Mouse (Mus musculus) erythroblast, embryonic 14.5 days (primary cell): ENCODE data around the gene Bmpr1b. TPM values are rescaled to one million over a fixed set of nuclear protein-coding genes. Genes with fewer than 3 reads are reported as not detected.

Source experiments
- H3K27me3 ChIP-seq: 2 replicates; pipeline ENCODE4 v1.6.1; 2012; ENCODE audit warnings: inconsistent platforms; ENCODE audit not compliant: control insufficient read depth
- H3K36me3 ChIP-seq: 2 replicates; pipeline ENCODE4 v1.6.1; 2012; ENCODE audit warnings: mild to moderate bottlenecking, inconsistent platforms; ENCODE audit not compliant: control insufficient read depth
- H3K4me1 ChIP-seq: 2 replicates; pipeline ENCODE4 v1.6.1; 2012; ENCODE audit warnings: inconsistent platforms; ENCODE audit not compliant: control insufficient read depth
- H3K4me3 ChIP-seq: replicated peaks from 2 replicates; pipeline ENCODE3; 2012; ENCODE audit warnings: moderate library complexity, mild to moderate bottlenecking, inconsistent platforms
- H3K9me3 ChIP-seq: 2 replicates; pipeline ENCODE4 v1.6.1; 2012; ENCODE audit warnings: low read length, inconsistent platforms, mixed read lengths; ENCODE audit not compliant: control insufficient read depth
- GATA1 ChIP-seq: IDR thresholded peaks from 2 replicates; pipeline ENCODE4 v1.6.1; 2012; ENCODE audit warnings: low read length, inconsistent platforms, mixed read lengths
- TAL1 ChIP-seq: IDR thresholded peaks from 3 replicates; pipeline ENCODE4 v1.6.1; 2012; ENCODE audit warnings: low read length, inconsistent platforms, mixed read lengths
- polyA plus RNA-seq: library from polyadenylated mRNA; stranded (reverse); fragments of >175 nt; gene quantifications from 2 replicates; pipeline ENCODE4 v1.2.3, GENCODE M21; 2012

Gene Bmpr1b
- polyA plus RNA-seq, 1 experiment: not detected

- H3K27me3 ChIP-seq: no peaks in the 10 kb centered on the region
- no peaks in the 10 kb centered on the region for H3K9me3 ChIP-seq
- no peaks in the 10 kb centered on the region for H3K36me3 ChIP-seq
- H3K4me3 ChIP-seq: no peak overlapping the region
- H3K4me1 ChIP-seq: no peaks in the 10 kb centered on the region
- TF ChIP-seq GATA1 (no peak), TAL1 (no peak)
Observed at GRCm38 (mm10) chr3:142019716-142020115, 149.5 kb downstream of the Bmpr1b start.

GRCm38 (mm10) chr3:141984548-141984947, 184.7 kb downstream of the Bmpr1b start:
- Histone ChIP-seq H3K9me3 (peaks cover 6% of the 10 kb centered on the region; the same call in 1 of the 2 replicates), H3K36me3 (no peaks in the 10 kb centered on the region), H3K4me3 (no peak overlapping the region), H3K4me1 (no peaks in the 10 kb centered on the region), H3K27me3 (no peaks in the 10 kb centered on the region)
- TF ChIP-seq GATA1: no peak
- no peak for TF ChIP-seq TAL1

GRCm38 (mm10) chr3:141981613-141982432, 187.4 kb downstream of the Bmpr1b start:
- Histone ChIP-seq H3K36me3 (no peaks in the 10 kb centered on the region), H3K4me1 (no peaks in the 10 kb centered on the region), H3K9me3 (peaks cover 6% of the 10 kb centered on the region; the same call in 1 of the 2 replicates), H3K27me3 (no peaks in the 10 kb centered on the region), H3K4me3 (no peak overlapping the region)
- TF ChIP-seq TAL1: no peak
- no peak for TF ChIP-seq GATA1

- no peaks in the 10 kb centered on the region for H3K36me3 ChIP-seq
- no peak overlapping the region for H3K4me3 ChIP-seq
- TF ChIP-seq GATA1: no peak
- no peaks in the 10 kb centered on the region for H3K9me3 ChIP-seq
- H3K27me3 ChIP-seq: no peaks in the 10 kb centered on the region
- no peaks in the 10 kb centered on the region for H3K4me1 ChIP-seq
Observed at GRCm38 (mm10) chr3:141966244-141966643, 203.0 kb downstream of the Bmpr1b start.

- Histone ChIP-seq H3K36me3 (no peaks in the 10 kb centered on the region), H3K9me3 (no peaks in the 10 kb centered on the region), H3K4me1 (no peaks in the 10 kb centered on the region), H3K4me3 (no peak overlapping the region), H3K27me3 (no peaks in the 10 kb centered on the region)
- TF ChIP-seq GATA1: no peak
- no peak for TF ChIP-seq TAL1
Observed at GRCm38 (mm10) chr3:141952931-141953330, 216.3 kb downstream of the Bmpr1b start.

GRCm38 (mm10) chr3:141950642-141951041, 218.6 kb downstream of the Bmpr1b start:
- no peak overlapping the region for H3K4me3 ChIP-seq
- no peaks in the 10 kb centered on the region for H3K4me1 ChIP-seq
- no peaks in the 10 kb centered on the region for H3K36me3 ChIP-seq
- no peaks in the 10 kb centered on the region for H3K9me3 ChIP-seq
- no peaks in the 10 kb centered on the region for H3K27me3 ChIP-seq
- TF ChIP-seq TAL1: no peak
- no peak for TF ChIP-seq GATA1

GRCm38 (mm10) chr3:141948506-141948905, 220.7 kb downstream of the Bmpr1b start:
- no peak for TF ChIP-seq GATA1
- TF ChIP-seq TAL1: no peak
- Histone ChIP-seq H3K9me3 (no peaks in the 10 kb centered on the region), H3K36me3 (no peaks in the 10 kb centered on the region), H3K4me1 (no peaks in the 10 kb centered on the region), H3K4me3 (no peak overlapping the region), H3K27me3 (no peaks in the 10 kb centered on the region)

GRCm38 (mm10) chr3:141948096-141948495, 221.1 kb downstream of the Bmpr1b start:
- TF ChIP-seq GATA1 (no peak), TAL1 (no peak)
- no peak overlapping the region for H3K4me3 ChIP-seq
- no peaks in the 10 kb centered on the region for H3K36me3 ChIP-seq
- no peaks in the 10 kb centered on the region for H3K27me3 ChIP-seq
- H3K4me1 ChIP-seq: no peaks in the 10 kb centered on the region
- H3K9me3 ChIP-seq: no peaks in the 10 kb centered on the region

GRCm38 (mm10) chr3:141946846-141947245, 222.4 kb downstream of the Bmpr1b start:
- Histone ChIP-seq H3K4me1 (no peaks in the 10 kb centered on the region), H3K27me3 (no peaks in the 10 kb centered on the region), H3K9me3 (no peaks in the 10 kb centered on the region), H3K36me3 (no peaks in the 10 kb centered on the region), H3K4me3 (no peak overlapping the region)
- TF ChIP-seq TAL1: no peak
- TF ChIP-seq GATA1: no peak

GRCm38 (mm10) chr3:141943317-141943742, 225.9 kb downstream of the Bmpr1b start:
- no peaks in the 10 kb centered on the region for H3K27me3 ChIP-seq
- TF ChIP-seq GATA1: no peak
- no peak for TF ChIP-seq TAL1
- H3K36me3 ChIP-seq: no peaks in the 10 kb centered on the region
- H3K4me3 ChIP-seq: no peak overlapping the region
- no peaks in the 10 kb centered on the region for H3K9me3 ChIP-seq
- no peaks in the 10 kb centered on the region for H3K4me1 ChIP-seq
